In the genomic region with DNA sequence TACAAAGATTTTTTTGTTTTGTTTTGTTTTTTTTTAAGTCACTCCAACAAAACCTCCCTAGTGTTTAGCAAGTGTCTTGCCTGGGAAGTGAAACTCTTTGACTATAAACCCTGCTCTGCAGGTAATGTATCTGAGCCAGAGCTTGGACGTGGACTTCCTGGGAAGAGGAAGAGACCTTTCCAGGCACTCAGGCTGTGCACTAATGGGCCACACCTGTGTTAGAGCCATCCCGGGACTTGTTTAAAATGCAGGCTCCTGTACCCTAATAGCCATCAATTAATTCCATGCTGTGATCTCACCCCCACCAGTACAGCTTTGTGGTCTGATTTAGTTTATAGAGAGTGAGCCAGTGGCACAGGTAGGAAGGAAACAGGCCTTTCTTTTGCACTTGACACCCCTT, we compare ENCODE assay signal across 24 mouse cellular contexts.
"Had no signal": no experiment of that assay in that cellular context is flagged by ENCODE, and none has a peak within 500 bp of the region (broad histone marks: within the 10 kb centered on the region; RNA-seq: fewer than 3 reads in every experiment).

No protein-coding gene starts in this region.

- DNase-seq: gastrocnemius, postnatal 14 days; gastrocnemius, postnatal 36 days; heart, adult 18-20 months; heart, postnatal 14 days; heart, postnatal 36 days; kidney, adult 11 months; kidney, adult 2 months; kidney, adult 9 months; kidney, postnatal 10 days; layer of hippocampus, adult 9-11 months; layer of hippocampus, postnatal 36 days; left cerebral cortex, postnatal 4 days had no signal

- H3K4me3 ChIP-seq: heart, embryonic 13.5 days; heart, embryonic 15.5 days; hindbrain, embryonic 13.5 days; hindbrain, embryonic 15.5 days; kidney, embryonic 15.5 days; limb, embryonic 13.5 days; limb, embryonic 15.5 days; liver, embryonic 12.5 days had no signal

- H3K27me3 ChIP-seq: heart, embryonic 13.5 days; heart, embryonic 15.5 days; hindbrain, embryonic 13.5 days; hindbrain, embryonic 15.5 days; kidney, embryonic 15.5 days; limb, embryonic 15.5 days; liver, embryonic 12.5 days had no signal

- ATAC-seq: hindbrain, postnatal 0 days; intestine, embryonic 16.5 days; liver, embryonic 12.5 days had no signal

- H3K4me2 ChIP-seq: heart, embryonic 11.5 days; heart, embryonic 13.5 days; heart, embryonic 15.5 days; hindbrain, embryonic 13.5 days; hindbrain, embryonic 15.5 days; kidney, embryonic 15.5 days; limb, embryonic 13.5 days; limb, embryonic 15.5 days; liver, embryonic 12.5 days had no signal

- H3K36me3 ChIP-seq: heart, embryonic 13.5 days; heart, embryonic 15.5 days; hindbrain, embryonic 13.5 days; hindbrain, embryonic 15.5 days; kidney, embryonic 15.5 days; limb, embryonic 13.5 days; limb, embryonic 15.5 days had no signal

- H3K27ac ChIP-seq: heart, embryonic 13.5 days; heart, embryonic 15.5 days; hindbrain, embryonic 13.5 days; hindbrain, embryonic 15.5 days; hindbrain, postnatal 0 days; kidney, embryonic 15.5 days; limb, embryonic 13.5 days; limb, embryonic 15.5 days; liver, embryonic 12.5 days; liver, embryonic 14.5 days had no signal

- H3K9ac ChIP-seq: heart, embryonic 13.5 days; heart, embryonic 15.5 days; hindbrain, embryonic 13.5 days; hindbrain, embryonic 15.5 days; kidney, embryonic 15.5 days; limb, embryonic 13.5 days; limb, embryonic 15.5 days; liver, embryonic 12.5 days; liver, embryonic 14.5 days had no signal

- H3K9me3 ChIP-seq: heart, embryonic 13.5 days; heart, embryonic 15.5 days; hindbrain, embryonic 13.5 days; hindbrain, embryonic 15.5 days; kidney, embryonic 15.5 days; limb, embryonic 13.5 days; limb, embryonic 15.5 days; liver, embryonic 12.5 days had no signal
